Mouse (Mus musculus): ENCODE results near the gene Alox5ap.

Alox5ap gene

GRCm38 (mm10) chr5:149264405-149264804 is at the start of gene Alox5ap:
Gene Alox5ap, plus strand, starts transcription at chr5:149264767.
- no peak for DNase-seq (ENCODE audit: low spot score)

- no peak for DNase-seq (ENCODE audit: low spot score)
Observed at GRCm38 (mm10) chr5:149215540-149215939, 49.0 kb upstream of the Alox5ap start.

GRCm38 (mm10) chr5:149217524-149218357 is 46.8 kb upstream of the Alox5ap start:
- DNase-seq (ENCODE audit: low spot score): no peak

GRCm38 (mm10) chr5:149219493-149219892 is 45.1 kb upstream of the Alox5ap start:
- DNase-seq (ENCODE audit: low spot score): no peak

GRCm38 (mm10) chr5:149221355-149221754 is 43.2 kb upstream of the Alox5ap start:
- DNase-seq (ENCODE audit: low spot score): no peak

- no peak for DNase-seq (ENCODE audit: low spot score)
Observed at GRCm38 (mm10) chr5:149224666-149225065, 39.9 kb upstream of the Alox5ap start.

- DNase-seq (ENCODE audit: low spot score): peak; percentile 98
Observed at GRCm38 (mm10) chr5:149228700-149229618, 35.6 kb upstream of the Alox5ap start.

GRCm38 (mm10) chr5:149229619-149230339 is 34.8 kb upstream of the Alox5ap start:
- no peak for DNase-seq (ENCODE audit: low spot score)

GRCm38 (mm10) chr5:149235002-149235401 is 29.6 kb upstream of the Alox5ap start:
- no peak for DNase-seq (ENCODE audit: low spot score)

- no peak for DNase-seq (ENCODE audit: low spot score)
Observed at GRCm38 (mm10) chr5:149237221-149237950, 27.2 kb upstream of the Alox5ap start.

GRCm38 (mm10) chr5:149242467-149242866 is 22.1 kb upstream of the Alox5ap start:
- no peak for DNase-seq (ENCODE audit: low spot score)

- no peak for DNase-seq (ENCODE audit: low spot score)
Observed at GRCm38 (mm10) chr5:149243053-149243452, 21.5 kb upstream of the Alox5ap start.

- no peak for DNase-seq (ENCODE audit: low spot score)
Observed at GRCm38 (mm10) chr5:149245391-149245964, 19.1 kb upstream of the Alox5ap start.

- DNase-seq (ENCODE audit: low spot score): no peak
Observed at GRCm38 (mm10) chr5:149245965-149246470, 18.5 kb upstream of the Alox5ap start.

GRCm38 (mm10) chr5:149247047-149247904 is 17.3 kb upstream of the Alox5ap start:
- DNase-seq (ENCODE audit: low spot score): no peak

GRCm38 (mm10) chr5:149252303-149252702 is 12.3 kb upstream of the Alox5ap start:
- no peak for DNase-seq (ENCODE audit: low spot score)

GRCm38 (mm10) chr5:149253491-149253890 is 11.1 kb upstream of the Alox5ap start:
- DNase-seq (ENCODE audit: low spot score): no peak

- DNase-seq (ENCODE audit: low spot score): no peak
Observed at GRCm38 (mm10) chr5:149255522-149255921, 9.0 kb upstream of the Alox5ap start.

GRCm38 (mm10) chr5:149257518-149258281 is 6.9 kb upstream of the Alox5ap start:
- no peak for DNase-seq (ENCODE audit: low spot score)
